Mouse (Mus musculus): Measurements from ENCODE around the gene Smbd1.

DNA sequence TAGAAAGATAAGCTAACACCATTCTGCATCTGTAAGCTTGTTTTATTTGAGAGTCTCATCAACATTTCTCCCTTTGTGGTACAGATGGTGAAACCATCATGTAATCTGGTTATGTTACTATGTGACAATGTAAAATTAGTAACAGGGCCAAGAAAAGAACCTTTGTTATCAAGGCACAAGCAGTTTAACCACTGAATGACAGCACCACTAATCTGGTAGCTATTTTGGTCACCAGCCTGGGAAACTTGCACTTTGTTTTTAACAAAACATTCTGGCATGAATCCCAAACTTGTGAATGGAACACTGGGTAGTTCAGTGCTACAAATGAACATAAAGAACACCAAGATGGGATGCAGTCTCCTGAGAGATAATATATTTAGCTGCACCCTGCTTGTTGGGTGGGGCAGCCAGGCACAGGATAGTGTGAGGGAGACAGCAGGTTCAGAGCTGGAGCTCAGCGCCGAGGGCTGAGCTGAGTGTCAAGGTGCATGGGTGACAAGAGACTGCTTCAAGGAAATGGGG lies 43.8 kb upstream of the Smbd1 start:
- TF ChIP-seq CTCF (IDR thresholded peaks at IDR 0.05; ENCODE audit: low read depth, low read length), result no peak
- TF ChIP-seq GATA2 (IDR thresholded peaks at IDR 0.05; ENCODE audit: borderline replicate concordance, low read depth, low read length), result no peak

Data from G1E (cell line).